Mouse (Mus musculus): ENCODE data around the gene Hivep3. TPM values are rescaled to one million over a fixed set of nuclear protein-coding genes. Genes with fewer than 3 reads are reported as not detected.

The Hivep3 gene
- polyA plus RNA-seq, 1 experiment from 2014 or later, result 13.8 TPM

DNA sequence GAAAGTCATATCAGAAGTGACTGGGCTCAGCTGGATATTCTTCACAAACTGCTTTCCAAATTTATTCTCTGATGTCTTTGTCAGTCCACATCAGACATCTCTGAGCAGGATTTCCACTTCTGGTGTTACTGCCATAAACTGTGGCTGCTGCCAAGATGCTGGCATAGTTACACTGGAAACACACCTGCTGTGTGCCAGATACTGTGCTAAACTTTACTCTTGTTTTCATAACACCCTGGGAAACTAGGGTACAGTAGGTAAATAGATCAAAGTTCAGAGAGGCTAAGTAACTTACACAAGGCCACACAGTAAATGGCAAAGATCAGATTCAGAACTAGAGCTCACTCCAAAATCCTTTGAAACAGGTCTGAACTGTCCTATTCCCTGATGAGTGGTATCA lies 367.6 kb downstream of the Hivep3 start:
- no peaks in the 10 kb centered on the region; the same call in 1 of the 2 replicates for H3K36me3 ChIP-seq (ENCODE audit: control insufficient read depth, insufficient read depth, low read length)
- H3K27me3 ChIP-seq (replicated peaks; ENCODE audit: control insufficient read depth, insufficient read depth, low read length), result no peaks in the 10 kb centered on the region
- peaks cover 8% of the 10 kb centered on the region for H3K9me3 ChIP-seq (replicated peaks; ENCODE audit: control insufficient read depth, low read length)
- DNase-seq (ENCODE audit: low spot score) (no peak), ATAC-seq (no peak)
- H3K4me3 ChIP-seq (ENCODE audit: low read depth, low read length), result no peak overlapping the region
- H3K4me1 ChIP-seq (ENCODE audit: control insufficient read depth, insufficient read depth, low read length), result no peaks in the 10 kb centered on the region
- H3K9ac ChIP-seq (ENCODE audit: low read length), result no peak overlapping the region
- no peak overlapping the region for H3K4me2 ChIP-seq (ENCODE audit: low read length)
- H3K27ac ChIP-seq (ENCODE audit: low read depth, low read length), result no peak overlapping the region

DNA sequence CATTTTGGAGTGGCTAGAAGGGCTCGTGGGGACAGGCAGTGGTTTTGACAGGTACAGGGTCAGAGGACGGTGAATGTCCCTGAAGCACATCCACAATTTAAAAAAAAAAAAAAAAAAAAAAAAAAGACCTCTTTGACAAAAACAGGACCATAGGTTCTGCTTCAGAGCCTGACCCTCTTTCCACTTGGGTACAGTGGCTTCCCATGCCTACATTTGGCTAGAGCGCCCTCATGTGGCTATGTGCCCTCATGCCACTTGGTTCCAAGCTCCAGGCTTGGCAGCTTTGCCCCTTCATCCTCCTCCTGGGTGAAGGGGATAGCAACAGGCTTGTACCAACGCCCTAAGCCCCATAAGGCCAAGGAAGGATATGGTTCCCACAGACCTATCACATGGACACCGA lies 371.0 kb downstream of the Hivep3 start:
- Histone ChIP-seq H3K4me1 (ENCODE audit: control insufficient read depth, insufficient read depth, low read length) (no peaks in the 10 kb centered on the region), H3K9me3 (replicated peaks; ENCODE audit: control insufficient read depth, low read length) (no peaks in the 10 kb centered on the region), H3K27me3 (replicated peaks; ENCODE audit: control insufficient read depth, insufficient read depth, low read length) (no peaks in the 10 kb centered on the region), H3K4me3 (ENCODE audit: low read depth, low read length) (no peak overlapping the region), H3K9ac (ENCODE audit: low read length) (no peak overlapping the region), H3K36me3 (ENCODE audit: control insufficient read depth, insufficient read depth, low read length) (no peaks in the 10 kb centered on the region), H3K4me2 (ENCODE audit: low read length) (no peak overlapping the region), H3K27ac (ENCODE audit: low read depth, low read length) (no peak overlapping the region)
- ATAC-seq (no peak), DNase-seq (ENCODE audit: low spot score) (peak; percentile 57)
- WGBS, result 47% methylated on average over 5 of the region's 5 CpGs

DNA sequence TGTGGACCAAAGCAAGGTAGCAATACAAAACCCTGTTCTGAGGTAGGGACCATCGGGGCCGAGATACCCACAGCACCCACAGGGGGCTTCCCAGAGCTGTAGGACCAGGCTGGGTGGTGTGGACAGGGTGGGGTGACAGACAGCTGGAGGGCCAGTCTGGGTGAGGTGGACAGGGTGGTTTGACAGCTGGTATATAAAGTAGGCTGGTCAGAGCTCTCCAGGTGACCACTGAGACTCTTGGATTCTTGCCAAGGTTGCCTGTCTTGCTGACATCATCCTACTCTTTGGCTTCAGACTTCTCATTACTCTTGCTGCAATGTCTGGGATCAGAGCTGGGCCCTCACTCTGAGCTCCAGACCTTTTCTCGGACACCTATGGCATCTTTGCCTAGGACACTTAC lies 372.8 kb downstream of the Hivep3 start:
- H3K36me3 ChIP-seq (ENCODE audit: control insufficient read depth, insufficient read depth, low read length), result no peaks in the 10 kb centered on the region
- WGBS, result 89% methylated on average over 3 of the region's 3 CpGs
- no peak for DNase-seq (ENCODE audit: low spot score)
- H3K4me3 ChIP-seq (ENCODE audit: low read depth, low read length), result no peak overlapping the region
- H3K27me3 ChIP-seq (replicated peaks; ENCODE audit: control insufficient read depth, insufficient read depth, low read length), result no peaks in the 10 kb centered on the region
- ATAC-seq, result no peak
- no peaks in the 10 kb centered on the region for H3K9me3 ChIP-seq (replicated peaks; ENCODE audit: control insufficient read depth, low read length)
- H3K4me1 ChIP-seq (ENCODE audit: control insufficient read depth, insufficient read depth, low read length), result no peaks in the 10 kb centered on the region
- no peak overlapping the region for H3K4me2 ChIP-seq (ENCODE audit: low read length)
- no peak overlapping the region for H3K9ac ChIP-seq (ENCODE audit: low read length)
- H3K27ac ChIP-seq (ENCODE audit: low read depth, low read length), result no peak overlapping the region

DNA sequence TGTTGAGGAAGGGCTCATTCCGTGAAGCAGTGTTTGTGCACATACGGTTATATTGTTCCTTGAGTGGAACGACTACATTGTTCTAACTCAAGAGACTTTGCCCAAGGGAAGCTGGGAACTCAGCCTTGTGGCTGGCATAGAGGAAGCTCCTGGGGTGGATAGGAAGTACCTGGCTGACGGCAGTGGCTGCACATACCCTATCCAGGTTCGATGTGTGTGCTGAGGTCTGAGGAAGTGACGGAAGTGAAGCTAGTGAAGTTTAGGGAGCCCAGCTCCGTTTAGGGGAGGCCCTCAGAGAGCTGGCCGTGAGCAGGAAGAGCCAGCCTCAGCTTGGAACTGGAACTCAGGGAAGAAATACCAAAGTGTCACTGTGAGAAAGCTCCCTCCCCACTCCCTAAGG lies 374.2 kb downstream of the Hivep3 start:
- Histone ChIP-seq H3K9me3 (replicated peaks; ENCODE audit: control insufficient read depth, low read length) (no peaks in the 10 kb centered on the region), H3K4me3 (ENCODE audit: low read depth, low read length) (no peak overlapping the region), H3K4me2 (ENCODE audit: low read length) (no peak overlapping the region), H3K27me3 (replicated peaks; ENCODE audit: control insufficient read depth, insufficient read depth, low read length) (no peaks in the 10 kb centered on the region), H3K27ac (ENCODE audit: low read depth, low read length) (no peak overlapping the region), H3K9ac (ENCODE audit: low read length) (no peak overlapping the region), H3K36me3 (ENCODE audit: control insufficient read depth, insufficient read depth, low read length) (no peaks in the 10 kb centered on the region), H3K4me1 (ENCODE audit: control insufficient read depth, insufficient read depth, low read length) (no peaks in the 10 kb centered on the region)
- WGBS, result 74% methylated on average over 8 of the region's 8 CpGs
- DNase-seq (ENCODE audit: low spot score) (no peak), ATAC-seq (no peak)

DNA sequence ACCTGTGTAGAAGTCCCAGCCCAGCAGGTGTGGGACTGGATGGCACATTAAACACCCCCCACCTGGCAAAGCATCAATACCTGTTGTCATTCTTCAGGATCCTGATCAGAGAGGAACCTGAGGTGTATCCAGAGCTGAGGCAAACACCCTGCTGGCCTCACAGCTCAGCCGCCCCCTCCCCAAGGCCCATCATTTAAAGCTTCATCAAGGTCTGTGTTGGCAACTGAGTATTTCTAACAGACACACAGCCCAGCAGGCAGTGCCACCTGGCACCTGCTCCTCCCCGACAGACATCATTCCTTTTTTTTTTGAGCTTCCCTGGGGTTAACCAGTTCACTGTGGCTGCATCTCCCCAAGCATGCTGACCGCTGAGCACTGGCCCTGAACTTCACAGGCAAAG lies 381.9 kb downstream of the Hivep3 start:
- Histone ChIP-seq H3K36me3 (ENCODE audit: control insufficient read depth, insufficient read depth, low read length) (no peaks in the 10 kb centered on the region), H3K27ac (ENCODE audit: low read depth, low read length) (no peak overlapping the region), H3K4me1 (ENCODE audit: control insufficient read depth, insufficient read depth, low read length) (no peaks in the 10 kb centered on the region), H3K9me3 (replicated peaks; ENCODE audit: control insufficient read depth, low read length) (no peaks in the 10 kb centered on the region), H3K4me3 (ENCODE audit: low read depth, low read length) (no peak overlapping the region), H3K4me2 (ENCODE audit: low read length) (no peak overlapping the region), H3K27me3 (replicated peaks; ENCODE audit: control insufficient read depth, insufficient read depth, low read length) (no peaks in the 10 kb centered on the region), H3K9ac (ENCODE audit: low read length) (no peak overlapping the region)
- ATAC-seq (no peak), DNase-seq (ENCODE audit: low spot score) (no peak)
- WGBS, result 91% methylated on average over 3 of the region's 3 CpGs

DNA sequence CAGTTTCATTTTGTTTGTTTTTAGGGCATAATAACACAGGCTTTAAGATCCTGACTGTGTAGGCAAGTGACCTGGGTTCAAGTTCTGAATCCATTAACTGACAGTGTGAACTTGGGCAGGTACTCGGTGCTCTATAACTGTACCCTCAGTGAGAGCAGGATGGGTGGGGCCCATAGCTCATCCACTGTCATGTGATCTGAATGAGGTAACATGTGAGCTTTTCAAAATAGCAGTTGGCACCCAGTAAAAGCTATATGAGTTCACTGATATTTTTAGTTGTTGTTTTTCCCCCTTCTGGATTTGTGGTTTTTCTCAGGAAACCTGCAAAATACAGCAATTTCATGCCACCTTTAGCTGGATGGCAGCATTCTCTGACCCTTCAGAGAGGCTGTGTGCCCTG lies 382.7 kb downstream of the Hivep3 start:
- no peak for DNase-seq (ENCODE audit: low spot score)
- H3K4me2 ChIP-seq (ENCODE audit: low read length), result no peak overlapping the region
- 93% methylated on average over 1 of the region's 1 CpGs for WGBS
- H3K9me3 ChIP-seq (replicated peaks; ENCODE audit: control insufficient read depth, low read length), result no peaks in the 10 kb centered on the region
- H3K9ac ChIP-seq (ENCODE audit: low read length), result no peak overlapping the region
- H3K4me3 ChIP-seq (ENCODE audit: low read depth, low read length), result no peak overlapping the region
- no peak overlapping the region for H3K27ac ChIP-seq (ENCODE audit: low read depth, low read length)
- no peak for ATAC-seq
- no peaks in the 10 kb centered on the region for H3K4me1 ChIP-seq (ENCODE audit: control insufficient read depth, insufficient read depth, low read length)
- H3K36me3 ChIP-seq (ENCODE audit: control insufficient read depth, insufficient read depth, low read length), result no peaks in the 10 kb centered on the region
- no peaks in the 10 kb centered on the region for H3K27me3 ChIP-seq (replicated peaks; ENCODE audit: control insufficient read depth, insufficient read depth, low read length)

DNA sequence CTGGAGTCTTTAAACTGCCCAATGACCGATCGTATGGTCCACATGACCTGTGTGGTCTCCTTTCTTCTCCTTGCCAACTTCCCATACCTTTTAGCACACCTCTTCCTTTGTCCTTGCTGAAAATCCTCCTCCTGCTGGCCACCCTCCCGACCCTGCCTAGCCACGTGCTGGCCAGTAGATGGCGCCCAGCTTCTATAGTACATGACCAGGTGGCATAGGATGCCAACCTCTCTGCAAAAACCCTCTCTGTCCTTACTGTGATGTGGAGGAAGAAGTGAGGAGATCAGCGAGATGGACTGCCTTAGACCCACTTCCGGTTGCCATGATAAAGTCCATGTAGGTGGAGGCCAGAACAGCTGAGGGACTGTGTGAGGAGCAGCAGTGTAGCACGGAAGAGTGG lies 386.7 kb downstream of the Hivep3 start:
- H3K27ac ChIP-seq (ENCODE audit: low read depth, low read length), result no peak overlapping the region
- H3K27me3 ChIP-seq (replicated peaks; ENCODE audit: control insufficient read depth, insufficient read depth, low read length), result no peaks in the 10 kb centered on the region
- no peaks in the 10 kb centered on the region for H3K9me3 ChIP-seq (replicated peaks; ENCODE audit: control insufficient read depth, low read length)
- WGBS, result 36% methylated on average over 8 of the region's 8 CpGs
- H3K4me2 ChIP-seq (ENCODE audit: low read length), result no peak overlapping the region
- no peak overlapping the region for H3K4me3 ChIP-seq (ENCODE audit: low read depth, low read length)
- ATAC-seq (peak; percentile 66; the same call in 1 of the 2 replicates), DNase-seq (ENCODE audit: low spot score) (peak; percentile 66)
- H3K9ac ChIP-seq (ENCODE audit: low read length), result no peak overlapping the region
- H3K36me3 ChIP-seq (ENCODE audit: control insufficient read depth, insufficient read depth, low read length), result no peaks in the 10 kb centered on the region
- no peaks in the 10 kb centered on the region for H3K4me1 ChIP-seq (ENCODE audit: control insufficient read depth, insufficient read depth, low read length)

DNA sequence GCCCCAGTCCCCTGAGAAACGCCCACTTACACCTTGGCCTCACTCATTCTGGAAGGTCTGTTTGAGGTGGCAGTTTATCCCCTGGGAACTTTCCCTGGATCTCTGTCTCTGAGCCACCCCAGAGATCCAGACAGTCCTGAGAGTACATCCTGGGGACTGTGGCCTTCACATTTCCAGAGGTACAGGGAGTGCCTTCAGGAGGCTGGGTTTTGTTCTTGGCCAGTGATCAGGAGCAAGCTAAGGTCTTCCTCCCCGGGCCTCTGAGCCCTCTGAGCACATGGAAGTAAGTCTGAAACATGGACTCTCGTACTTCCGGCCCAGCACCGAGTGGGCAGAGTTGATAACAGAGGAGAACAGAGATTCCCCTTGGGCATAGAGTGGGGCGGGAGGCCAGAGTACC lies 391.1 kb downstream of the Hivep3 start:
- DNase-seq (ENCODE audit: low spot score), result no peak
- Histone ChIP-seq H3K4me3 (ENCODE audit: low read depth, low read length) (no peak overlapping the region), H3K4me1 (ENCODE audit: control insufficient read depth, insufficient read depth, low read length) (no peaks in the 10 kb centered on the region), H3K9ac (ENCODE audit: low read length) (no peak overlapping the region), H3K27ac (ENCODE audit: low read depth, low read length) (no peak overlapping the region), H3K4me2 (ENCODE audit: low read length) (no peak overlapping the region), H3K27me3 (replicated peaks; ENCODE audit: control insufficient read depth, insufficient read depth, low read length) (no peaks in the 10 kb centered on the region), H3K36me3 (ENCODE audit: control insufficient read depth, insufficient read depth, low read length) (no peaks in the 10 kb centered on the region), H3K9me3 (replicated peaks; ENCODE audit: control insufficient read depth, low read length) (no peaks in the 10 kb centered on the region)
- ATAC-seq, result no peak
- WGBS, result 92% methylated on average over 6 of the region's 6 CpGs

DNA sequence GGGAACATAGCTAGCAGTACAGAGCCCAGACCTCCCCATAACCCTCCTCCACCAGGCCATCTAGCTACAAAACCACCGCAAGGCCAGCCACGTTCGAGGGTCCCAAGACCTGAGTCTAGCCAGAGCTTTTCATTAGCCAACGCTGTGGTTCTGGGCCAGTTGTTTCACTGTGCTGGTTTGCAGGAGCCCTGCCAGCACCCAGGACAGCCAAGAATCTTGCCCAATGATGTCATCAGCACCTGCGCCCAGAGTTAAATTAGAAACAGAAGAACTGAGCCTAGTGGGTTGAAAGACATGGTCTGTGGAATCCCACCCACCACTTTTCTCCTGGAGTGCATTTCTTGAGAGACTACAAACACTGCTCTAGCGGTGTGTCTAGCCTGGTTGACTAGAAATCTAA lies 392.5 kb downstream of the Hivep3 start:
- WGBS, result 81% methylated on average over 6 of the region's 6 CpGs
- Histone ChIP-seq H3K27me3 (replicated peaks; ENCODE audit: control insufficient read depth, insufficient read depth, low read length) (no peaks in the 10 kb centered on the region), H3K9me3 (replicated peaks; ENCODE audit: control insufficient read depth, low read length) (no peaks in the 10 kb centered on the region), H3K4me1 (ENCODE audit: control insufficient read depth, insufficient read depth, low read length) (peaks cover under 1% of the 10 kb centered on the region; the same call in 1 of the 2 replicates), H3K27ac (ENCODE audit: low read depth, low read length) (no peak overlapping the region), H3K4me3 (ENCODE audit: low read depth, low read length) (no peak overlapping the region), H3K9ac (ENCODE audit: low read length) (no peak overlapping the region), H3K4me2 (ENCODE audit: low read length) (no peak overlapping the region), H3K36me3 (ENCODE audit: control insufficient read depth, insufficient read depth, low read length) (no peaks in the 10 kb centered on the region)
- ATAC-seq, result no peak
- DNase-seq (ENCODE audit: low spot score), result no peak

Measured in forebrain, embryonic 14.5 days (tissue).